Mouse (Mus musculus) limb, embryonic 11.5 days (tissue): ENCODE data around the gene Fnd3c2. TPM values are rescaled to one million over a fixed set of nuclear protein-coding genes. Genes with fewer than 3 reads are reported as not detected.
"Not testable (repeated sequence)": the region's sequence is repeated elsewhere in the genome, so short reads cannot be mapped to it uniquely, and the experiment has no call there.

ENCODE experiments used
- ATAC-seq: fragments of 200-750 bp; cut with Nextera tagmentation; 2 replicates; pipeline ENCODE4 v1.8.0; 2017; ENCODE audit warnings: low read depth; ENCODE audit not compliant: insufficient number of reproducible peaks, low FRiP score, low TSS enrichment
- DNase-seq: peaks from one replicate; pipeline ENCODE4 v3.0.0-alpha.2; 2015; ENCODE audit warnings: low spot score
- H3K27ac ChIP-seq: fragments of 300-500 bp; sonication (generic); replicated peaks from 2 replicates; pipeline ENCODE4 v1.5.1; 2014; ENCODE audit warnings: low read depth, mild to moderate bottlenecking, low read length
- H3K27me3 ChIP-seq: fragments of 300-500 bp; sonication (generic); 2 replicates; pipeline ENCODE4 v1.6.1; 2014; ENCODE audit warnings: mild to moderate bottlenecking, low read length, mixed read lengths; ENCODE audit not compliant: control insufficient read depth, insufficient read depth
- H3K36me3 ChIP-seq: fragments of 300-500 bp; sonication (generic); 2 replicates; pipeline ENCODE4 v1.6.1; 2014; ENCODE audit warnings: mild to moderate bottlenecking, low read length, moderate library complexity, mixed read lengths; ENCODE audit not compliant: control insufficient read depth, insufficient read depth
- H3K4me1 ChIP-seq: fragments of 300-500 bp; sonication (generic); 2 replicates; pipeline ENCODE4 v1.6.1; 2014; ENCODE audit warnings: low read length, mixed read lengths; ENCODE audit not compliant: control insufficient read depth, insufficient read depth
- H3K4me2 ChIP-seq: fragments of 300-500 bp; sonication (generic); 2 replicates; pipeline ENCODE4 v1.6.1; 2014; ENCODE audit warnings: low read depth, mild to moderate bottlenecking, moderate library complexity; ENCODE audit not compliant: severe bottlenecking
- H3K4me3 ChIP-seq: fragments of 300-500 bp; sonication (generic); 2 replicates; pipeline ENCODE4 v1.5.1; 2014; ENCODE audit warnings: low read depth, low read length
- H3K9ac ChIP-seq: fragments of 300-500 bp; sonication (generic); 2 replicates; pipeline ENCODE4 v1.6.1; 2014; ENCODE audit warnings: mild to moderate bottlenecking, low read length
- H3K9me3 ChIP-seq: fragments of 300-500 bp; sonication (generic); 2 replicates; pipeline ENCODE4 v1.6.1; 2016; ENCODE audit warnings: low read length; ENCODE audit not compliant: control insufficient read depth
- WGBS: fragments of 180-500 bp; shearing (Covaris S2); extraction: QIAGEN DNeasy Blood & Tissue Kit; methylation state at CpG from one replicate; pipeline ENCODE4 v1.1.7; 2014; 5-methylcytosine and 5-hydroxymethylcytosine counted together
- polyA plus RNA-seq: library from polyadenylated mRNA; unstranded; fragments of >200 nt; fragmentation: Nextera tagmentation; extraction: Ambion mirVana; gene quantifications from 2 replicates; pipeline ENCODE4 v1.2.1, GENCODE M21; 2014

Fnd3c2 gene
- polyA plus RNA-seq: not detected in 2 replicates

DNA sequence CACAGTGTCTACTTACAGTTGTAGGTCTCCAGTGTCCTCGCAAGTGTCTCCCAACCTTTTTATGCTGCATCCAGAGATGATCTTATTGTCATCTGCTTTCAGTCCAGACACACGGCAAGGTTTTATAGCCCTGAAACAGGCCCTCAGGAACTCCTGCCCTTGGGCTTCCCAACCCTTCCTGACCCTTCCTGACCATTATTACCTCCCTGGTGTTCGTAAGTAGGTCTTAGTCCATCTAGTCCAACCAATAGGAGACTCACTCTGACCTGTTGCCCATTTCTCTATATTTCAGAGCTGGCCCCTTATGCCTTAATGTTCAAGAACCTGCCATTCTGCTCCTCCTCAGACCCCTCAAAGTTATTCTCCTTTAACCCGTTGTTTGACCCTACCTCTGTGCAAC, at the start of gene Fnd3c2:
TSS of gene Fnd3c2 (minus strand) at position 101 of the 400 bp plus-strand sequence.
- Histone ChIP-seq H3K27me3 (no peaks in the 10 kb centered on the region), H3K4me3 (no peak within 1 kb of the TSS), H3K36me3 (no peaks in the 10 kb centered on the region), H3K27ac (no peak within 1 kb of the TSS), H3K4me2 (no peak within 1 kb of the TSS), H3K9me3 (no peaks in the 10 kb centered on the region), H3K4me1 (no peaks in the 10 kb centered on the region), H3K9ac (no peak within 1 kb of the TSS)
- WGBS: 92% methylated on average over 4 of the region's 4 CpGs
- ATAC-seq (no peak), DNase-seq (no peak)

GRCm38 (mm10) chrX:106284441-106284840, 29.3 kb upstream of the Fnd3c2 start:
- Histone ChIP-seq H3K27me3 (no peaks in the 10 kb centered on the region), H3K27ac (no peak overlapping the region), H3K9ac (no peak overlapping the region), H3K4me2 (no peak overlapping the region), H3K9me3 (no peaks in the 10 kb centered on the region), H3K4me3 (no peak overlapping the region), H3K4me1 (no peaks in the 10 kb centered on the region), H3K36me3 (no peaks in the 10 kb centered on the region)
- DNase-seq: no peak
- ATAC-seq: no peak
- WGBS: 74% methylated on average over 2 of the region's 2 CpGs

DNA sequence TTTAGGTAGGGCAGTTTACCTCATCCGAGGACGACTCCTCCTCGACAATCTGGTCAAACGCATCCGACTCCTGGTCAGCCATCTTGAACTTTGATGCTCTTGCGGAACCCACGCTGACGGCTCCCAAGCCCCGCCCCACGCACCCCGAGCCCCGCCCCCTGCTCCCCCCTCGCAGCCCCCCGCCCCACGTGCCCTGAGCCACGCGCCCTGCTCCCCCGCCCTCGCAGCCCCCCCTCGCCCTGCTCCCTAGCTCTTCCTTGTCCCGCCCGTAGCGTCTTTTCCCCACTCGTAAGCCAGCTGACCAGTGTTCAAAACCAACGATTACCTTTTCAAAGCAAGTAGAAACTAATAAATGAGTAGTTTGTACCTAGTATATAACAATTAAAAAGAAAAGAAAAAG, 34.1 kb downstream of the Fnd3c2 start, which contains the start of gene Taf9b:
TSS of gene Taf9b (minus strand) at position 101 of the 400 bp plus-strand sequence.
- ATAC-seq (no peak), DNase-seq (no peak)
- no peak within 1 kb of the TSS for H3K27ac ChIP-seq
- H3K9me3 ChIP-seq: no peaks in the 10 kb centered on the region
- no peak within 1 kb of the TSS for H3K9ac ChIP-seq
- H3K36me3 ChIP-seq: no peaks in the 10 kb centered on the region
- H3K4me1 ChIP-seq: no peaks in the 10 kb centered on the region
- peak within 1 kb of the TSS; percentile 52; the same call in 1 of the 2 replicates for H3K4me3 ChIP-seq
- no peaks in the 10 kb centered on the region for H3K27me3 ChIP-seq
- 85% methylated on average over 22 of the region's 25 CpGs for WGBS
- H3K4me2 ChIP-seq: peak within 1 kb of the TSS; percentile 50

DNA sequence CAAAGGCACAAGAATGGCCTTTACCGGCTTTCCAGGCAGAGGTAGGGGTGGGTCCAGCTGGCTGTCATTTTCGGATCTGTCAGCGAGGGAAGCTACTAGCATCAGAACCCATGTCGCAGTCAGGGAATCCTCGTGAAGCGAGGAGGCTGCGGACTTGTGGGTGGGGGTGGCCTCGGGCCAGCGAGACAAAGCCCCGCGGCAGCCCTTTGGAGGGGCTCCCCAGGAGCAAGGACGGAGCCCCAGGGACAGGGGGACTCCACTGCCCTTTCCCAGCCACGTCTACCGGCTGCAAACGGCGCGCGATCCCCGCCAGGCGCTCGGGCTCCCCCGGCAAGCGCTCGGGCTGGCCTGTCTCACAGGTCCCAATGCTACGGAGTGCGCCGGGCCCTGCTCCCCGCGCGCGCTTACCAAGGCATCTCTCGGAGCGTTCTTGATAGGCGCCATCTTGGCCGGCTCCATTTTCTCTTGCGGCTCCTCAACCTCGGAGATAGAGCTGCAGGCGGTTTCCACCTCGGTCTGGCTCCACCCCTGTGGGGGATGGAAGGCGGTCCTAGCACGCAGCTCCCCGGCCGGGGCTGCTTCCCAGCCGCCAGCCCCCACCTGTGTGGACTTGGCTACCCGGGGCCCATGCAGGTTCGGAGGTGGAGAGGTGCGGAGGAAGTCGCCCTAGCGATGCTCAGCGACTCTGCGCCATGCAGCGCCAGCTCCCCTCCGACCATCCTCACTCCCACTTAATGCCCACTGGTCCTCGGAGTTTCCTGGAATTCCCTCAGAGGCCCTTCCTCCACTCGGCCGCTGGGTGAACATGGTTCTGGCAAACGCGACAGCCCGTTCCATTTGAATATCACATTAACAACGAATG, 35.8 kb downstream of the Fnd3c2 start:
- Histone ChIP-seq H3K9me3 (no peaks in the 10 kb centered on the region), H3K27me3 (no peaks in the 10 kb centered on the region), H3K36me3 (no peaks in the 10 kb centered on the region), H3K4me3 (peak overlapping the region; percentile 52), H3K4me1 (no peaks in the 10 kb centered on the region), H3K27ac (no peak overlapping the region), H3K9ac (peak overlapping the region; percentile 64), H3K4me2 (peak overlapping the region; percentile 50)
- peak; percentile 95 for ATAC-seq
- WGBS: 26% methylated on average over 60 of the region's 60 CpGs
- DNase-seq: peak; percentile 72

GRCm38 (mm10) chrX:106209100-106209499, 46.1 kb downstream of the Fnd3c2 start:
- no peaks in the 10 kb centered on the region for H3K36me3 ChIP-seq
- H3K9me3 ChIP-seq: no peaks in the 10 kb centered on the region
- 91% methylated on average over 2 of the region's 2 CpGs for WGBS
- no peak overlapping the region for H3K4me2 ChIP-seq
- no peaks in the 10 kb centered on the region for H3K4me1 ChIP-seq
- ATAC-seq (no peak), DNase-seq (no peak)
- no peak overlapping the region for H3K27ac ChIP-seq
- H3K9ac ChIP-seq: no peak overlapping the region
- H3K27me3 ChIP-seq: no peaks in the 10 kb centered on the region
- no peak overlapping the region for H3K4me3 ChIP-seq

DNA sequence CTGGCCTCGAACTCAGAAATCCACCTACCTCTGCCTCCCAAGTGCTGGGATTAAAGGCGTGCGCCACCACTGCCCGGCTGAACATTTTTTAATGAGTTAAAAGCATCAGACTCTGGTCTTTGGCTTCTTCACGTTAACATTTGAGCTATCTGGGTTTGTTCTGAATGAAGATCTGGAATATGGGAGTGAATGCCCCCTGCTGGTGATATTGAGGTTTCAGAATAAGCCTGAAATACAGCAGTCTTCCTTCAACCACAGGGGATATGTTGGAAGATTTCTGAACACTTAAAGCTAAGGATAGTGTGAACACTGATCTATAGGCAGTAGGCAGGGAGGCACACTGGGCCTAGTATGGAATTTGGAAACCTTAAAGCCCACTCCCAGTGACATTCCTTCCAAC, 56.3 kb downstream of the Fnd3c2 start:
- 89% methylated on average over 5 of the region's 5 CpGs for WGBS
- no peak overlapping the region for H3K9ac ChIP-seq

GRCm38 (mm10) chrX:106197308-106197707, 57.9 kb downstream of the Fnd3c2 start:
- Histone ChIP-seq H3K27ac (no peak overlapping the region), H3K4me2 (no peak overlapping the region), H3K9ac (no peak overlapping the region), H3K4me3 (no peak overlapping the region), H3K36me3 (peaks cover 11% of the 10 kb centered on the region; the same call in 1 of the 2 replicates), H3K9me3 (no peaks in the 10 kb centered on the region), H3K27me3 (no peaks in the 10 kb centered on the region), H3K4me1 (no peaks in the 10 kb centered on the region)
- DNase-seq (peak; percentile 28), ATAC-seq (no peak)
- 61% methylated on average over 5 of the region's 5 CpGs for WGBS

More for the DNA sequence above, 56.3 kb downstream of the Fnd3c2 start:
- no peak for DNase-seq
- peaks cover 9% of the 10 kb centered on the region; the same call in 1 of the 2 replicates for H3K36me3 ChIP-seq
- no peak overlapping the region for H3K27ac ChIP-seq
- no peaks in the 10 kb centered on the region for H3K27me3 ChIP-seq
- H3K9me3 ChIP-seq: no peaks in the 10 kb centered on the region
- no peak for ATAC-seq
- no peaks in the 10 kb centered on the region for H3K4me1 ChIP-seq
- no peak overlapping the region for H3K4me3 ChIP-seq
- no peak overlapping the region for H3K4me2 ChIP-seq

DNA sequence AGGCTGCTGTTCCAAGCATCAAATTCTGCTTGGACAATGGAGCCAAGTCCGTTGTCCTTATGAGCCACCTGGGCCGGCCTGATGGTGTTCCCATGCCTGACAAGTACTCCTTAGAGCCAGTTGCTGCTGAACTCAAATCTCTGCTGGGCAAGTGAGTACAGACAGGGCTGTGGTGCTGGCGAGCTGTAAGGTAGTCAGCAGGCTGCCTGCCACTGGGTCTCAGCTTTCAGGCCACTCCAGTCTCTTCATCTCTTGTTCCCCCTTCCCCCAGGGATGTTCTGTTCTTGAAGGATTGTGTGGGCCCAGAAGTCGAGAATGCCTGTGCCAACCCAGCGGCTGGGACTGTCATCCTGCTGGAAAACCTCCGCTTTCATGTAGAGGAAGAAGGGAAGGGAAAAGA, 60.8 kb downstream of the Fnd3c2 start:
- peaks cover 11% of the 10 kb centered on the region; the same call in 1 of the 2 replicates for H3K36me3 ChIP-seq
- not testable (repeated sequence) for H3K27ac ChIP-seq, H3K9ac ChIP-seq, ATAC-seq, H3K4me3 ChIP-seq, H3K4me2 ChIP-seq, H3K9me3 ChIP-seq, H3K4me1 ChIP-seq, H3K27me3 ChIP-seq, DNase-seq
- 88% methylated on average over 3 of the region's 6 CpGs for WGBS
